Mouse (Mus musculus) cerebellum, postnatal 36 days (tissue): ENCODE results near the gene Pramef6.
"Not testable (repeated sequence)": the region's sequence is repeated elsewhere in the genome, so short reads cannot be mapped to it uniquely, and the experiment has no call there.

Experiments
- DNase-seq, 2 experiments: peaks; one replicate each; pipeline ENCODE4 v3.0.0; 2021 to 2022; ENCODE audit warnings: mixed read lengths in 2 of 2

Gene Pramef6

GRCm38 (mm10) chr4:143900280-143900679 lies at the start of gene Pramef6:
Gene Pramef6, minus strand, starts transcription at chr4:143900380.
- DNase-seq = not testable (repeated sequence)

- not testable (repeated sequence) for DNase-seq
These were observed 5.8 kb downstream of the Pramef6 start for GRCm38 (mm10) chr4:143894406-143894805.

DNA sequence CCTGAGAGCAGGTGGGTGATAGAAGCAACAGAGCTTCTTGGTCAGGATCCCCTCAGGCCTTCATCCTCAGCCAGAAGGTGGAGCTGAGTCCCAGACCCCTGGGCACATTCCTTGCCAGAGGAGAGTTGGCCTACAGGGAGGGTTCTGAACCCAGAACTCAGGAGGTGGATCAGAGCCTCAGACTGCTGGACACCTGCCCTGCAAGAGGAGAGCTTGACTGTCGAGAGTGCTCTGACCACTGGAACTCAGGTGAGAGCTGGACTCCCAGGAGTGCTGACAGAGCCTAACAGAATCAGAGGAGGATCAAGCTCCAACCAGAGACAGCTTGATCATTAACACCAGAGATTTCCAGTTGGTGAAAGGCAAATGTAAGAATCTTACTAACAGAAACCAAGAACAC lies 17.8 kb downstream of the Pramef6 start:
- DNase-seq = not testable (repeated sequence)

DNA sequence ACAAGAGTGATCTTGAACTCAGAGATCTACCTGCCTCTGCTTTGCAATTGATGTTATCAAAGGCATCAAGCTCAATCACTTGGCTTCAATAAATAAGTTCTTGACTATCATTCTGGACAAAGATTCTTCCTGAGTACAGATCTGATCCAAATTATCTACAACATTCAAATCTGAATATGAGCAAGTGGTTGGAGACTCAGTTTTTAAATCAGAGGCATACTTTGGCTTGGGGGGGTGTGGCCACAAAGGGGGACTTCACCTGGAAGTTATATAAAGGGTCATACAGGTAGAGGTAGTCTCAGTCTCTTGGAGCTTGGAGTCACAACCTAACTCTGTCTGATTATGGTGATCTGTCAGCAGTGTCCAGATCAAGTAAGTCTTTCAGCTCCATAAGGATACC lies 54.0 kb downstream of the Pramef6 start, which contains the start of gene Gm13103:
Gene Gm13103 (plus strand): TSS at position 301 of the 400 bp plus-strand sequence.
- not testable (repeated sequence) for DNase-seq
